Mouse (Mus musculus) liver, embryonic 13.5 days (tissue): ENCODE data around the gene Zfp526. TPM values are rescaled to one million over a fixed set of nuclear protein-coding genes. Genes with fewer than 3 reads are reported as not detected.

Experiments
- ATAC-seq: fragments of 200-750 bp; cut with Nextera tagmentation; 2 replicates; pipeline ENCODE4 v1.8.0; 2017; ENCODE audit warnings: low read depth, mild to moderate bottlenecking, moderate number of reproducible peaks, moderate library complexity
- DNase-seq: peaks from one replicate; pipeline ENCODE4 v3.0.0; 2022
- H3K27ac ChIP-seq: fragments of 300-500 bp; sonication (generic); 2 replicates; pipeline ENCODE4 v1.5.1; 2015; ENCODE audit warnings: moderate library complexity, mild to moderate bottlenecking, inconsistent platforms
- H3K27me3 ChIP-seq: fragments of 300-500 bp; sonication (generic); 2 replicates; pipeline ENCODE4 v1.6.1; 2015; ENCODE audit warnings: mild to moderate bottlenecking, inconsistent platforms
- H3K36me3 ChIP-seq: fragments of 300-500 bp; sonication (generic); 2 replicates; pipeline ENCODE4 v1.6.1; 2015; ENCODE audit warnings: mild to moderate bottlenecking, inconsistent platforms
- H3K4me1 ChIP-seq: fragments of 300-500 bp; sonication (generic); replicated peaks from 2 replicates; pipeline ENCODE4 v1.6.1; 2015; ENCODE audit warnings: inconsistent platforms
- H3K4me2 ChIP-seq: fragments of 300-500 bp; sonication (generic); 2 replicates; pipeline ENCODE4 v1.6.1; 2015; ENCODE audit warnings: inconsistent platforms, mild to moderate bottlenecking, moderate library complexity
- H3K4me3 ChIP-seq: fragments of 300-500 bp; sonication (generic); replicated peaks from 2 replicates; pipeline ENCODE4 v1.5.1; 2015; ENCODE audit warnings: mild to moderate bottlenecking, inconsistent platforms
- H3K9ac ChIP-seq: fragments of 300-500 bp; sonication (generic); 2 replicates; pipeline ENCODE4 v1.6.1; 2015; ENCODE audit warnings: mild to moderate bottlenecking, inconsistent platforms
- H3K9me3 ChIP-seq: fragments of 300-500 bp; sonication (generic); replicated peaks from 2 replicates; pipeline ENCODE4 v1.6.1; 2016; ENCODE audit warnings: inconsistent platforms
- WGBS: fragments of 180-500 bp; shearing (Covaris S2); methylation state at CpG from one replicate; pipeline ENCODE4 v1.1.7; 2015; ENCODE audit not compliant: insufficient replicate concordance; 5-methylcytosine and 5-hydroxymethylcytosine counted together
- polyA plus RNA-seq: library from polyadenylated mRNA; unstranded; fragments of >200 nt; fragmentation: Nextera tagmentation; extraction: Ambion mirVana; gene quantifications from 2 replicates; pipeline ENCODE4 v1.2.1, GENCODE M21; 2015

Gene Zfp526
- polyA plus RNA-seq, 1 experiment from 2014 or later = 2.0 TPM

DNA sequence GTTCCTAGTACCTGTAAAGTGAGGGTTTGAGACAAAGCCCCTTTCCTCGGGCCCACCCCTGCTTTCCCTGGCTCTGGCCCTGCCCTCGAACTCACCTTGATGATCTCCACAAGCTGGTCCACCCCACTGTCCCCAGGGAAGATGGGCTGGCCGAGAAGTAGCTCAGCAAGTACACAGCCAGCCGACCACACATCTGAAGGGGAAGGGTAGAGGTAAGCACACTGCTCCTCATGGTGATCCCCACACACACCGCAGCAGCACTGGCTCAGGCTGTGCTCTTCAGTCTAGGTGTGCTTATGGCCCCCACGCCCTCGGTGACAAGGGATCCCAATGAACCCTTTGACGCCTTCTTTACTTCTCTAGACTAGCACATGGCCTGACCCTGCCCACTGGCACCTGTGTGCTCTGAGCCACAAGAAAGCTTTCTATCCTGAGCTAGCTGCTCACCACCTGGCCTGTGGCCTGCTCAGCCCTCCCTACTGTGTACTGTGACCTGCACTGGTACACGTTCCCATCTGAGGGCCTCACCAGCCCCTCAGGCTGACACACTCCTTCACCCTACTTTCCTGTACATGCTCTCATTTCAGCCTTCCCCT is 9.6 kb downstream of the Zfp526 start:
- WGBS = 80% methylated on average over 9 of the region's 9 CpGs
- no peaks in the 10 kb centered on the region for H3K27me3 ChIP-seq
- H3K4me1 ChIP-seq = peaks cover 15% of the 10 kb centered on the region
- no peak for DNase-seq
- H3K4me3 ChIP-seq = no peak overlapping the region
- ATAC-seq = 0 out of 2 replicates have a peak, but pooled peaks have one; percentile 9
- H3K4me2 ChIP-seq = no peak overlapping the region
- peaks cover 100% of the 10 kb centered on the region for H3K36me3 ChIP-seq
- H3K27ac ChIP-seq = no peak overlapping the region
- H3K9ac ChIP-seq = no peak overlapping the region
- H3K9me3 ChIP-seq = no peaks in the 10 kb centered on the region

DNA sequence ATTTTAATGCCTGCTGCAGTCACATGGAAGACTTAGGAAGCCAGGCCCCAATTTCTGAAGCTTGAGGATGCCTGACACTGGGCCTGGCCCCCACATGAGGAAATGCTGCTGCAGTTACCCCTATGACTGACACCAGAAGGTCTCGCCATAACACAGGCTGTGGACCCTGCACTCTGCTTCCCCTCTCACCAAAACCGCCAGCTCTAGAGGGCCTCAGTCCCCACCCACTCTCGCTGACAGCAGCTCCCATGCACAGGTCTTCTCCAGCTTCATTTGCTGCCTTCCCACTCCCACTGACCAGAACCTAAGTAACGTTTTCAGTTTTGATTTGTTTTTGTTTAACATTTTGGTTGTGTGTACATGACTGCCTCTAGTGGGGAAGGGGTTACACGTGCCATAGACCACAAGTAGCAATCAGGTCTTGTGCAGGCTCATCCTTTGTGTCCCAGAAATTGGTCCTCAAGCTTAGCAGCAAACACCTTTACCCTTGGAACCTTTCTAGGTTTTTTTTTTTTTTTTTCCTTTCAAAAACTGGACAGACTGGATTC is 10.9 kb downstream of the Zfp526 start:
- Histone ChIP-seq H3K4me2 (no peak overlapping the region), H3K9me3 (no peaks in the 10 kb centered on the region), H3K36me3 (peaks cover 90% of the 10 kb centered on the region), H3K4me3 (no peak overlapping the region), H3K27ac (no peak overlapping the region), H3K27me3 (no peaks in the 10 kb centered on the region), H3K9ac (no peak overlapping the region), H3K4me1 (peaks cover 26% of the 10 kb centered on the region)
- no peak for DNase-seq
- no peak for ATAC-seq
- WGBS = 61% methylated on average over 5 of the region's 5 CpGs

DNA sequence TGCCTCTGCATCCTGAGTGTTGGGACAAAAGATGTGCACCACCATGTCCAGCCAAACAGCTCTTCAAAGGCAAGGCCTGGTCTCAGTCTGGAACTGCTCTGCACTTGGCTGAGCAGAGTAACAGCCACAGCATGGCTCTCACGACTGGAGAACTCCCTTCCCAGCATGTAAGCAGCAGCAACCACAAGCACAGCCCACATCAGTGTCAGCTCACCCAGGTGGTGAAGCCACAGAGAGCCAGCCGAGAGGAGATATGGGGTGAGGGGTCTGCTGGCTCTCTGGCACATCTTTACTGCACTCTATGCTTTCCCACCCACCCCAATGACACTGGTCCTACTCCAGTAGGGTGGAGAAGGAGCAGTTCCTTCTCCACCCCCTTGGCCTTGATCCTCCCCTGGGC is 11.8 kb downstream of the Zfp526 start:
- H3K9me3 ChIP-seq = no peaks in the 10 kb centered on the region
- H3K4me2 ChIP-seq = no peak overlapping the region
- H3K27ac ChIP-seq = 0 out of 2 replicates have a peak overlapping the region, but pooled peaks have one; percentile 0
- peaks cover 81% of the 10 kb centered on the region for H3K36me3 ChIP-seq
- DNase-seq = no peak
- H3K4me3 ChIP-seq = no peak overlapping the region
- peaks cover 26% of the 10 kb centered on the region for H3K4me1 ChIP-seq
- WGBS = 59% methylated on average over 2 of the region's 2 CpGs
- H3K9ac ChIP-seq = no peak overlapping the region
- no peaks in the 10 kb centered on the region for H3K27me3 ChIP-seq
- no peak for ATAC-seq

DNA sequence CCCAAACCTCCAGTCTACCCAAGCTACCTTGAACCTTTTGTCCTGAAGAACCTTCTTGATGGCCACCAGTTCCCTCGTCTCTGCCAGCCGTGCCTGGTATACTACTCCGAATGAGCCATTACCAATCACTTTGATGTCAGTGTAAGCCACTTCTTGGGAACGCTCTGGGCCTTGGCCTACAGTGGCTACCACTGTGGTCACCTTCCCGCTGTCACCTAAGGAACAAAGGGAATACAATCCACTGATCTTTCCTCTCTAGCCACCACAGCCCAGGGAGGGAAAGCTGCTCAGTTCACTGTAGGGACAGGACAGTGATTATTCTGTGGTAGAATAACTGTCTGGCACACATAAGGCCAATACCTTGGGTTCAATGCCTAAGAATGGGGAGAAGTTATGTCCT is 14.3 kb downstream of the Zfp526 start:
- peak overlapping the region; percentile 76 for H3K4me2 ChIP-seq
- peak overlapping the region; percentile 100; the same call in 1 of the 2 replicates for H3K9ac ChIP-seq
- H3K4me3 ChIP-seq = peak overlapping the region; percentile 99

DNA sequence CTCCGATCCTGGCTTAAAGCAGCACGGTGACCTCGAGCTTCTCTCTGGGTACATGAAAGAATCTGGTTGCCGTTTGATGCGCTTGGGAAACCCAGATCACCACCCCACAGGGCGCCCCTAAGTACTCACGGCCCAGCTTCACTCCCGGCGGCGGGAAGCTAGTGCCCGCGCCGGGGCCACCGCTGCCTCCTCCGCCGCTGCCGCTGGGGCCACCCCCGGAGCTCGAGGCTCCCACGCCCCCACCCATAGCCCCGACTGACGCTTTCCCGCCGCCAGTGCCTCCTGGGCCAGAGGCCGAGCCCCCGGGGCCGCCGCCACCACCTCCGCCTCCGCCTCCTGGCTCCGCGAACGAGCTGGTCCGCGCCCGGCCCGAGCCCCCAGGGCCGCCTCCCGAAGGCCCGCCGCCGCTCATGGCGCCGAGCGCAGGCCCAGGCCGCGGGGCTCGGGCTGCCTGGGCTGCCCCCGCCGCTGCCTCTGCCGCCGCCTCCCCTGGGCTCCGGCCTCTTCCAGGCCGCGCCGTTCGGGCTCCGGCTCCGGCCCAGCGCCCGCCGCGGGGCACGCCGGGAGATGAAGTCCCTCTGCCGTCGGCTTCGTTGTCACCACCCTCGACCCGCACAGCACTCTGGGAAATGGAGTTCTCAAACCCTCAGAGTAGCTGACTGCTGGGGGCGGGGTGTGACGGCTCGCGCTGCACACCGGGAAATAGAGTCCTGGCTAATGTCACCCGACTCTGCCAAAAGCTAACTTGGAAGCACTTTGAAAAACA is 16.2 kb downstream of the Zfp526 start, which contains the start of gene Gsk3a:
Gsk3a (minus strand) TSS at position 603 of the 766 bp plus-strand sequence.
- peaks cover 39% of the 10 kb centered on the region for H3K36me3 ChIP-seq

More for the DNA sequence above, 14.3 kb downstream of the Zfp526 start:
- DNase-seq (no peak), ATAC-seq (no peak)
- 88% methylated on average over 5 of the region's 5 CpGs for WGBS
- H3K4me1 ChIP-seq = peaks cover 42% of the 10 kb centered on the region
- H3K27me3 ChIP-seq = no peaks in the 10 kb centered on the region
- peaks cover 57% of the 10 kb centered on the region for H3K36me3 ChIP-seq
- H3K9me3 ChIP-seq = no peaks in the 10 kb centered on the region
- peak overlapping the region; percentile 88 for H3K27ac ChIP-seq

DNA sequence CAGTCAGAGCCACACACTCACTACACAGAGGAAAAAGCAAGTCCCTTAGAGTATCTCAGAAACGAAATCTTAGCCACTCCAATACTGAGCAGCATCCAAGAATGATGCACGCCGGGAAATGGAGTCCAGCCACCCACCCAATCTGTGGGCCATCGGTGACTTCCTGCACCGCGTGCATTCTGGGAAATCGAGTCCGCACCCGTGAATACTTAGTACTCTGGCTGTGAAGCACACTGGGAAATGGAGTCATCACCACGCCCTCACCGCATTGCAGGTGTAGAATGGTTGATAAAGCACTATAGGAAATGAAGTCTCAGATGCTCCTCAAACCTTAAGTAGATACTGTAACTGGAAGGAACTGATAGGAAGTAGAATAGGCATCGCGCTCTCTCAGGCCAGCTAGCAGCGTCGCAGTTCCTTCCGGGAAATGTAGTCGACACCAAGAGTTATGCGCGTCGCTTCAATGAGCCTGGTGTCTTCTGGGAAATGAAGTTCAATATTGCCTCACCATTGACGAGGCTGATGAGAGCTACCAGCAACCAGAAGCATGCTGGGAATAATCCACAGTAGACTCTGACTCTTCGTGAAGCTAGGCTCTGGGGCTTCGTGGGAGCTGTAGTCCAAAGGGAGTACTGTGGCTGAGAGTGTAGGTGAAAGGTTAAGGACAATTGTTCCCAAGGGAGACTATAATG is 16.9 kb downstream of the Zfp526 start:
- Histone ChIP-seq H3K4me2 (peak overlapping the region; percentile 76), H3K27ac (peak overlapping the region; percentile 88), H3K9me3 (no peaks in the 10 kb centered on the region), H3K36me3 (peaks cover 39% of the 10 kb centered on the region), H3K27me3 (no peaks in the 10 kb centered on the region), H3K4me3 (peak overlapping the region; percentile 99), H3K4me1 (peaks cover 42% of the 10 kb centered on the region), H3K9ac (peak overlapping the region; percentile 71)
- peak; percentile 92 for DNase-seq
- under 1% methylated on average over 23 of the region's 23 CpGs for WGBS
- peak; percentile 89 for ATAC-seq

More for the DNA sequence above, 16.2 kb downstream of the Zfp526 start, which contains the start of gene Gsk3a:
- Histone ChIP-seq H3K9ac (peak within 1 kb of the TSS; percentile 100), H3K4me3 (peak within 1 kb of the TSS; percentile 99), H3K4me1 (peaks cover 42% of the 10 kb centered on the region), H3K4me2 (peak within 1 kb of the TSS; percentile 76), H3K27me3 (no peaks in the 10 kb centered on the region), H3K27ac (peak within 1 kb of the TSS; percentile 88), H3K9me3 (no peaks in the 10 kb centered on the region)
- DNase-seq (peak; percentile 96), ATAC-seq (peak; percentile 81)
- under 1% methylated on average over 58 of the region's 76 CpGs for WGBS

DNA sequence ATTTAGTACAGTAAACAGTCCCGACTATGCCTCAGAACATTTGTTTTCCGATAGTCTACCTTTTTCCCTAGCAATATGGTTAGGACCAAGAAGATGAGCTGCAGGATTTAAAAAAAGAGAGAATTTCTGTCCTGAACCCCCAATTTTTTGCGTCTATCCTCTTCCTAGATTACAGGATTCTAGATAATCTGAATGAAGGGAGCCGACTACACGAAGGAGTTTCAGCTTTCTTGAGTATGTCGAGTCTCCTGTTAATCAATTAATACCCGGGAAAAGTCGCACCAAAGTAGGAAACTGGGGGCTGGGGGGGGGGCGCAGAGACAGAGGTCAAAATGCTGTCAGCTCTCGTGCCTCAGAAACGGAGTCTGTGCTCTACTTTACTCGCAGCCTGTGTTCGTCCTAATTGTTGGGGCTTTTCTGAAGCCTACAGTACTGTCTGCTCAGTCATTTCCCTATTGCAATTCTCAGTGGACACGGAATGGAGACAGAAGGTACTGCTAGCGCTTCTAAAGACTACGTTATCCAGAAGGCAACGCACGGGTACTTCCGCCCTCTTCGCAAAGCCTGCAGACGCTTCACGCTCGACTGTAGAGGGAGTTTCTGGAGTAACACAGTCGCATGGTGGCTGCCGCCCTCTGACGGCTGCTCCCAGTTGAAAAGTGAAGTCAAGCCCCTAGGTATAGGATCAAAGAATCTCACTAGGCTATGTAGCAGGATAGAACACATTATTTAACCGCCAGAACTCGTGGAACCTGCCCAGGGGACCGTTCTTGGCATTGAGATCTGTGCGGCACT is 17.8 kb downstream of the Zfp526 start:
- H3K9me3 ChIP-seq = no peaks in the 10 kb centered on the region
- peaks cover 42% of the 10 kb centered on the region for H3K4me1 ChIP-seq
- peaks cover 35% of the 10 kb centered on the region for H3K36me3 ChIP-seq
- H3K27me3 ChIP-seq = no peaks in the 10 kb centered on the region
- ATAC-seq (peak; percentile 47), DNase-seq (peak; percentile 77)
- peak overlapping the region; percentile 71 for H3K9ac ChIP-seq
- 3% methylated on average over 30 of the region's 30 CpGs for WGBS
- peak overlapping the region; percentile 99 for H3K4me3 ChIP-seq
- H3K27ac ChIP-seq = peak overlapping the region; percentile 88
- H3K4me2 ChIP-seq = peak overlapping the region; percentile 76

DNA sequence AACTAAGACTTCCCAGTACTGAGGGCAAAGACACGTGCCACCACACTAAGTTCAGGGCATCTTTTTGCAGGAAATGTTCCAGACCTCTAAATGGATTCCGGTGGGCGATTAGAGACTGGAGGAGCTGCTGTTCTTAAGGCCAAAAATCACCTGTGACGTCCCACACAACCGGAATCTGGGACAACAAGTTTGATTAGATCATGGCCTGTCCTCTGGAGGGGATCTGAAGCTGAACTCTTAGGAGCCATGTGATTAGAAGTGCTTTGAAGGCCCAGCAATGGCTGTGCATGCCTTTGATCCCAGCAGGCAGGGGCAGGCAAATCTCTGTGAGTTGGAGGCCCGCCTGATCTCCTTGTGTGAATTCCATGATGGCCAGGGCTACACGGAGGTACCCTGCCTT is 19.4 kb downstream of the Zfp526 start:
- Histone ChIP-seq H3K4me1 (peaks cover 34% of the 10 kb centered on the region), H3K9ac (no peak overlapping the region), H3K36me3 (peaks cover 35% of the 10 kb centered on the region), H3K27ac (0 out of 2 replicates have a peak overlapping the region, but pooled peaks have one; percentile 88), H3K4me3 (no peak overlapping the region), H3K4me2 (no peak overlapping the region), H3K9me3 (no peaks in the 10 kb centered on the region), H3K27me3 (no peaks in the 10 kb centered on the region)
- ATAC-seq (no peak), DNase-seq (no peak)
- 70% methylated on average over 7 of the region's 7 CpGs for WGBS

DNA sequence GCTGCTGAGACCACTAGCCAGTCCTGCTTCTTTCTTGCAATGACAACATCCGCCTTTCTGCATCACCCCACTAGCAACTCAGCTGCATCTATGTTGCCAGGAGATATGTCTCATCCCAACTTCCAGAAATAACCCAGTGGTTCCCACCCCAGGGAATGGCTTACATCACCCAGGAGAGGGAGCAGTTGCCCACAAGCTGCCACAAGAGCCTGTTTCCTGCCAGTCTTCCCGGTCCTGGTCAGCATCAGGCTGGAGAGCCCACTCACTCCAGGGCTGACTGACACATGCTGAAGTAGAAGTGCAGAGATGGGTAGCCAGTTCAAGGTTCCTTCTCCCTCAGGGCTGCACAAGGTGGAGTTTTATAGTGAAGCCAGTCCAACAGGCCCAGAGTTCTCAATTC is 19.8 kb downstream of the Zfp526 start:
- Histone ChIP-seq H3K9me3 (no peaks in the 10 kb centered on the region), H3K27me3 (no peaks in the 10 kb centered on the region), H3K4me3 (no peak overlapping the region), H3K4me2 (no peak overlapping the region), H3K27ac (no peak overlapping the region), H3K36me3 (peaks cover 35% of the 10 kb centered on the region), H3K4me1 (peaks cover 32% of the 10 kb centered on the region), H3K9ac (no peak overlapping the region)
- ATAC-seq (no peak), DNase-seq (no peak)
- 34% methylated on average over 2 of the region's 2 CpGs for WGBS

DNA sequence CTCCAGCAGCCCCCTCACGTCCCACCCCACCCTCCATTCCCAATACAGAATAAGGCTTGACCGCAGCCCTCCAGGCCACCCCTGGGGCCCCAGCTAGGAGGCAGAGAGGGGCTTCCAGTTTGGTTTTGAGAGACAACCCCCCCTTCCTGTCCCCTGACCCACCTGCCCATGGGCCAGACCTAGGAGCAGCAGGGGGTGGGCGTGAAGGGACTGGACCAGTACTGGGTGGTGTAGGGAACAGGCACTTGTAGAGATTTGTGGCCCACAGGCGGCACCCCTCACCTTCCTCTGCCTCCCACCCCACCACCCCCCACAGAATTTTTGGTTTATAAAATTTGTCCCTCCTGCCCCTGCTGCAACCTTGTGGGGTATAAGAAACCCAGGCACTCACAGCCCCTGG is 22.1 kb downstream of the Zfp526 start:
- H3K27me3 ChIP-seq = peaks cover 3% of the 10 kb centered on the region; the same call in 1 of the 2 replicates
- 80% methylated on average over 4 of the region's 4 CpGs for WGBS
- H3K4me2 ChIP-seq = no peak overlapping the region
- H3K36me3 ChIP-seq = peaks cover 35% of the 10 kb centered on the region
- no peak overlapping the region for H3K4me3 ChIP-seq
- H3K9ac ChIP-seq = no peak overlapping the region
- DNase-seq = no peak
- H3K4me1 ChIP-seq = peaks cover 47% of the 10 kb centered on the region
- no peak for ATAC-seq
- H3K9me3 ChIP-seq = no peaks in the 10 kb centered on the region
- no peak overlapping the region for H3K27ac ChIP-seq
